ENCODE assay signal across 8 mouse cellular contexts in genomic region chr5:104859962-104860525, GRCm38 (mm10). TPM values are rescaled to one million over a fixed set of nuclear protein-coding genes. Genes with fewer than 3 reads are reported as not detected.
DNase-seq lines count a peak whose midpoint lies in the region; ATAC-seq lines count a peak whose summit lies in the region.
"Not testable (repeated sequence)": the region's sequence is repeated elsewhere in the genome, so short reads cannot be mapped to it uniquely, and the experiment has no call there.

Gene Zfp951, minus strand, starts transcription at chr5:104860070.

- 0 out of 2 replicates have a peak within 1 kb of the TSS, but pooled peaks have one; percentile 44 for H3K27ac ChIP-seq in intestine, embryonic 15.5 days
- peak within 1 kb of the TSS; percentile 48 for H3K27ac ChIP-seq in macrophage

- not testable (repeated sequence) for H3K36me3 ChIP-seq in intestine, embryonic 15.5 days; macrophage (ENCODE audit: inconsistent target)

- not testable (repeated sequence) for H3K27me3 ChIP-seq in intestine, embryonic 15.5 days (replicated peaks)

- DNase-seq in adrenal gland, adult (ENCODE audit: inconsistent age in 2 of 2, low spot score in 1 of 2), result peak; percentile 76 to 94
- peak; percentile 22 for DNase-seq in embryo, embryonic 9.5 days (ENCODE audit: extremely low spot score)
- DNase-seq in gonadal fat pad, adult 2 months (ENCODE audit: low read depth), result peak; percentile 22
- DNase-seq in left cerebral cortex, adult 9 months (ENCODE audit: low spot score in 2 of 2), result peak; percentile 59 to 78
- DNase-seq in retina, postnatal 7 days (ENCODE audit: low read depth, low spot score), result peak; percentile 29
- peak; percentile 40 for DNase-seq in urinary bladder, adult 2 months (ENCODE audit: low spot score)

- H3K4me3 ChIP-seq in intestine, embryonic 15.5 days (replicated peaks), result peak within 1 kb of the TSS; percentile 29
- peak within 1 kb of the TSS; percentile 23 for H3K4me3 ChIP-seq in macrophage (ENCODE audit: inconsistent target)

- not testable (repeated sequence) for H3K4me1 ChIP-seq in intestine, embryonic 15.5 days (replicated peaks)

- not testable (repeated sequence) for H3K9ac ChIP-seq in intestine, embryonic 15.5 days

- H3K79me2 ChIP-seq in macrophage (ENCODE audit: inconsistent target), result peaks cover 38% of the 10 kb centered on the region

- 32% methylated on average over 11 of the region's 12 CpGs for WGBS in intestine, embryonic 15.5 days
- WGBS in macrophage (ENCODE audit: missing documents), result 39% methylated on average over 8 of the region's 12 CpGs

- H3K9me3 ChIP-seq in intestine, embryonic 15.5 days, result not testable (repeated sequence)

- not testable (repeated sequence) for H3K4me2 ChIP-seq in intestine, embryonic 15.5 days (replicated peaks)

- ATAC-seq in intestine, embryonic 15.5 days, result peak; percentile 99

RNA-seq across cellular contexts. Expression of gene Zfp951, which starts in this region (rescaled TPM):
- polyA plus RNA-seq in gonadal fat pad, adult 2 months (2012; rRNA removed), result 0.95 and 1.3 TPM in 2 replicates
- 3.4 and 3.6 TPM in 2 replicates for polyA plus RNA-seq in intestine, embryonic 15.5 days (2015; fragmentation: Nextera tagmentation; extraction: Ambion mirVana)
- 10 to 100 TPM in 20 of 26 experiments, 1 to 10 TPM in 6; 4.9 to 38.4 (median 20.9) TPM for total RNA-seq in macrophage (2018; cell fraction: chromatin; rRNA removed)
- total RNA-seq in macrophage (2018; cell fraction: cytosol; rRNA removed), result 1 to 10 TPM; 1.2 to 6.3 (median 3.8) TPM
- total RNA-seq in macrophage (2018; cell fraction: nucleus; rRNA removed), result 10 to 100 TPM in 15 of 26 experiments, 1 to 10 TPM in 11; 3.7 to 34.8 (median 11.2) TPM
- polyA plus RNA-seq in macrophage (2018), result 3.7 to 6.2 TPM (median 3.7 TPM) in 3 replicates
- polyA plus RNA-seq in urinary bladder, adult 2 months (2012; rRNA removed), result 4.2 and 4.4 TPM in 2 replicates

Comparison
In these comparisons a context has a peak if more than half of its experiments do, and no peak if none do; other contexts are left out.
1. Peak in every context shown above with its lines: DNase-seq, ATAC-seq, H3K4me3 ChIP-seq and H3K27ac ChIP-seq.
2. DNase-seq: peak in every context shown above with its lines; median percentile 85 in adrenal gland, adult; 68 in left cerebral cortex, adult 9 months; 40 in urinary bladder, adult 2 months; 29 in retina, postnatal 7 days; 22 in embryo, embryonic 9.5 days; 22 in gonadal fat pad, adult 2 months.